Mouse (Mus musculus) megakaryocyte, adult 5-6 weeks (primary cell): ENCODE measurements around the gene Pnpla1. TPM values are rescaled to one million over a fixed set of nuclear protein-coding genes. Genes with fewer than 3 reads are reported as not detected.
"Not testable (repeated sequence)": the region's sequence is repeated elsewhere in the genome, so short reads cannot be mapped to it uniquely, and the experiment has no call there.

Experiments
- ATAC-seq: 2 replicates; pipeline ENCODE4 v1.8.0; 2016; ENCODE audit warnings: mild to moderate bottlenecking, inconsistent platforms; ENCODE audit not compliant: poor library complexity, severe bottlenecking
- total RNA-seq, 2 experiments: library from RNA; stranded (forward) in 1 of 2; stranded (reverse) in 1 of 2; fragments of 153-499, 151-499 nt in 1 of 2; fragments of 221-1000, 200-1000 nt in 1 of 2; gene quantifications; 2 replicates each; pipeline versions ENCODE4 v1.2.3 to v1.2.4; 2015 to 2017

Gene Pnpla1
- total RNA-seq, 2 experiments from 2014 or later: 0.58 to 0.92 TPM

GRCm38 (mm10) chr17:28837840-28838239, 20.4 kb upstream of the Pnpla1 start:
- ATAC-seq: no peak

DNA sequence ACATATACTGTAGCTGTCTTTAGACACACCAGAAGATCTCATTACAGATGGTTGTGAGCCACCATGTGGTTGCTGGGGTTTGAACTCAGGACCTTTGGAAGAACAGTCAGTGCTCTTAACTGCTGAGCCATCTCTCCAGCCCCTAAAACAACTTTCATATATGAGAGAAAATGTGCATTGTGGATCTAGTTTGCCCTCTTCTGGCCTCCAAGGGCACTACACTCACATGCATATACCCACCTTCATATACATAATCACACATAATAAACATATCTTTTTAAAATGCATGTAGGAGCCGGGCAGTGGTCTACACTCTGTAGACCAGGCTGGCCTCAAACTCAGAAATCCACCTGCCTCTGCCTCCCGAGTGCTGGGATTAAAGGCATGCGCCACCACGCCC, 16.3 kb upstream of the Pnpla1 start:
- ATAC-seq: not testable (repeated sequence)

DNA sequence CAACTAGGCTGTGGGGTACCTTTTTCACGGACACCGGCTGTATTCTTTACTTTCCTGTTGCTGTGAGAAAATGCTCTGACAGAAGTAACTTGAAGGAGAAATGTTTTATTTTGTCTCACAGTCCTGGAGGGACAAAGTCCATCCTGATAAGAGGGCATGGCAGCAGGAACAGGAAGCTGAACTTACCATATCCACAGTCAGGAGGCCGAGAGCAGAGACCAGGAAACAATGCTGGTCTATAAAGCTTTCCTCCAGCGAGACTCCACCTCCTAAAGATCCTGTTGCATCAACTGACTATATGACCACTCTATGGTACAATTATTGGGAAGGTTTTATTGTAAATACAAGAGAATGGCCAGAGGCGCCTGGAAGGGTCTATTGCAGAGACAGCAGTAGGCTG, 14.5 kb upstream of the Pnpla1 start:
- no peak for ATAC-seq

- no peak for ATAC-seq
These were observed 11.1 kb upstream of the Pnpla1 start for GRCm38 (mm10) chr17:28846974-28847617.

DNA sequence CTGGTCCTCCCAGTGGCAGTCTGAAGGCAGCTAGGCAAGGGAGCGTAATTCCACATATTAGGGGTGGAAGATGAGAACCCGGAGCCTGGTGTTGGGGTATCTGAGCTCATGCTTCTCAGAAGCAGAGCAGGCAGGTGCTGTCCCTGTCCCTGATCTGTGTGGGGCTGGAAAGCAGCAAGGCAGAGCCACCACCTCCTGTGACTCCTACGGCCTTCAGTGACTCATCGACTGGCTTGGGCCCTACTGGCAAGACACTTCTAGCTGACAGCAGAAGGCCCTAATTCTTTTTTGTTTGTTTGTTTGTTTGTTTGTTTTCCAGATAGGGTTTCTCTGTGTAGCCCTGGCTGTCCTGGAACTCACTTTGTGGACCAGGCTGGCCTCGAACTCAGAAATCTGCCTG, 7.7 kb upstream of the Pnpla1 start:
- no peak for ATAC-seq

- ATAC-seq: 0 out of 2 replicates have a peak, but pooled peaks have one; percentile 16
These were observed 3.8 kb upstream of the Pnpla1 start for GRCm38 (mm10) chr17:28854377-28854776.

DNA sequence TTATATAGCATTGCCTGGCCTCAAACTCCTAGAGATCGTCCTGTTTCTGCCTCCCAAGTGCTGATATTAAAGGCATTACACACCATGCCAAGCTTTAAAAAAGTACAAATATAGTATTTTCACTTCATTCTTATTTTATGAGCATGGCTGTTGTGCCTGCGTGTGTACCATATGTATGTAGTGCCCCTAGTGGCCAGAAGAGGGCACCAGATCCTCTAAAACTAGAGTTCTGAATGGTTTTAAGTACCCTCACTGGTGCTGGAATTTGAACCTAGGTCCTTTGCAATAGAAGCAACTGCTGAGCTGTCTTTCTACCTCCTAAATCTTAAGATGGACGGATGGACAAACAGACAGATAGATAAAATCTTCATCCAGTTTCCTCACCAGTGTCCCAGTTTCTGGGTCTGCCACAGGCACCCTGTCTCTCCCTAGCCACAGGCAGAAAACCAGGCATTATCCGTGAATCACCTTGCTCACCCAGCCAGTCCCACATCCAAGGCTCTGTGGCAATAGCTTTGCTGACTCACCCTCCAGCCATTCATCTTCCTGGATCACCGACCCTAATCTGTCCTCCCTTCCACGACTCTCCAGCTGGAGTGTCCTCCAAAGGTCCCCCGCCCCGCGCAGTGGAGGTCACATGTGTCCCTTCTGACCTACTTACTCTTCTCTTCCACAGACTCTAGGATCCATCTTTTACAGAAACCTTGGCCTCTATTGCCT, 2.9 kb upstream of the Pnpla1 start:
- ATAC-seq: 0 out of 2 replicates have a peak, but pooled peaks have one; percentile 20

DNA sequence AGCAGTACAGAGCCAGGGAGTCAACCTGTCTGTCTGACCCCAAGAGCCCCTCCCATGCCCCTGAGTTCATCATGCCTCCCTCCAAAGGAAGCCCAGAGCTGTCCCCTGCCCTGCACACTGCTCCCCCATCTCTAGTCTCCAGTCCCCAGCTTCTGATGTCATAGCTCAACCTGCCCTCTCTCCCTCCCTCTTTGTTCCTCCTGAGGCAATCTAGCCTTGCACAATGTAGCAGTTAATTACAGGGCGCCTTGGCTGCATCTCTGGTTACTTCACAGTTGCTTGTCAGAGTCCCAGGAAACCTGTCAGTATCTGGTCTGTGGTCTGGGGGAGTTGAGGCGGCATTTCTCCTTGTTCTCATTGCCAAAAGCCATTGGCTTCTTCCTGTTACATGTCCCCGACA, 2.2 kb upstream of the Pnpla1 start:
- ATAC-seq: peak; percentile 90

GRCm38 (mm10) chr17:28863926-28864325, 5.7 kb downstream of the Pnpla1 start:
- ATAC-seq: no peak

- ATAC-seq: no peak
These were observed 6.3 kb downstream of the Pnpla1 start for GRCm38 (mm10) chr17:28864464-28864863.

GRCm38 (mm10) chr17:28866921-28867320, 8.7 kb downstream of the Pnpla1 start:
- ATAC-seq: no peak

- peak; percentile 71 for ATAC-seq
These were observed 9.2 kb downstream of the Pnpla1 start for GRCm38 (mm10) chr17:28867381-28867780.

- ATAC-seq: no peak
These were observed 11.3 kb downstream of the Pnpla1 start for GRCm38 (mm10) chr17:28869412-28870110.

- no peak for ATAC-seq
These were observed 12.2 kb downstream of the Pnpla1 start for GRCm38 (mm10) chr17:28870435-28870834.

DNA sequence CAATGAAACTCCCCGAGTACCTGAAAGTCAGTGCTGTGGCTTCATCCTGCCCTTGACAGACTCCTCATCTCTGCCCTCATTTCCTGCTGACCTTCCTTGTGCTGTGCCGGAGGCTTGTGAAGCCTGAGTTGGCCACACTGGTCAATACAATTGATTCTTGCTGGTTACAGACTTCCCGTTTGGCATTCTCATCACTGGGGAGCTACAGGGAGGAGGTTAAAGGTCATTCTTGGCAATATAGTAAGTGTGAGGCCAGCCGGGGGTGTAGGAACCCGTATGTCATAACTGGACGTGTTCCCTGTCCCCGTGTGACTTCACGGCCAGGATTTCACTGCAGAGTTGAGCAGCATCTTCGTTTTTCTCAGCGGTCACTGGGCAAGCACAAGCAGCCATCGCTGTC, 13.6 kb downstream of the Pnpla1 start:
- no peak for ATAC-seq

- ATAC-seq: peak; percentile 82
These were observed 14.1 kb downstream of the Pnpla1 start for GRCm38 (mm10) chr17:28872322-28872721.

GRCm38 (mm10) chr17:28874216-28874615, 16.0 kb downstream of the Pnpla1 start:
- no peak for ATAC-seq

DNA sequence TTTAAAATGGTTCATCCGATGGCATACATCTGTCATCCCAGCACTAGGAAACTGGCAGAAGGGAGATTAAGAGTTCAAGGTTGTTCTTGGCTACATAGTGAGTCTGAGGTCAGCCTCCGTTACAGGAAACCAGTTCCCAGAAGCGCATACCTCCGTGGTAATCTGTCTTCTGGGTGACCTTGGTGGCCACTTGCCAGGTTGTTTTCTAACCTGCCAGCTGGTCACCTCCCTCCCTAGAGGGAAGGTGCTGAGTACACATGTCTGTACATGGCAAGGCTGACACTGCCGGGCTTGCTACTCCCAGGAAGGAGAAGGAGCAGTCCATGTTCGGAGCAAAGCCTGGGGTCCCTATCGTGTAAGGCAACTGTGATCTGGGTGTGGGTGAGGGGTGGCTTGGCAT, 16.6 kb downstream of the Pnpla1 start:
- no peak for ATAC-seq

DNA sequence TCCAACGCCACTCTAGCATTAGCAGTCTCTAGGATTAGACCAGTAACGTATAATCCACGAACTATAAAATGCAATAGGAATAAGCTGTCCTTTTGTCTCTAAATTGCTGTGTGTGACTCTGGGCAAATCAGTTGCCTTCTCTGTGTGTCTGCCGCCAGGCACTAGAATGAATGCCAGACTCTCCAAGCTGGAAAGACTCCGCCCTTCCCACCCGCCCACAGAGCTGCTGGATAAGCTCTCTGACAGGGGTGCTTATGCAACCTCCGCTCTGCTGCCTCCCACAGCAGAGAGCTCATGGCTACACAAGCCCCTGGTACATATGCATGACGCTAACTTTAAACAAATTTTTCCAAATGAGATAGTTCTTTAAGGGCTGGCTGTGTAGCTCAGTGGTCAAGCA, 17.1 kb downstream of the Pnpla1 start:
- no peak for ATAC-seq

GRCm38 (mm10) chr17:28876331-28876730, 18.1 kb downstream of the Pnpla1 start:
- no peak for ATAC-seq

DNA sequence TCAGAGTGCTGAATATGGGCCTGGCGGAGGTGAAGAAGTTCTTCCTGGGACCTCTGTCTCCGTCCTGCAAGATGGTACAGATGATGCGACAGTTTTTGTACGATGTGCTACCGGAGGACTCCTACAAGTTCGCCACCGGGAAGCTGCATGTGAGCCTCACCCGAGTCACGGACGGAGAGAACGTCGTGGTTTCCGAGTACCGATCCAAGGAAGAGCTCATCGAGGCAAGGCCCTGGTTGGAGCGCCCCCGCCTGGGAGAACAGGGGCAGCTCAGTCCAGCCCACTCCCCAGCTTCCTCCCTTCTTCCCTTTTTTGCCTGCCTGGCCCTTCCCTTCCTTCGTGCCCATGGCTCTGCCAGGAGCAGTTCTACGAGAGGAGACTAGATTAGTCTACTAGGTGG, 18.6 kb downstream of the Pnpla1 start:
- peak; percentile 64 for ATAC-seq

DNA sequence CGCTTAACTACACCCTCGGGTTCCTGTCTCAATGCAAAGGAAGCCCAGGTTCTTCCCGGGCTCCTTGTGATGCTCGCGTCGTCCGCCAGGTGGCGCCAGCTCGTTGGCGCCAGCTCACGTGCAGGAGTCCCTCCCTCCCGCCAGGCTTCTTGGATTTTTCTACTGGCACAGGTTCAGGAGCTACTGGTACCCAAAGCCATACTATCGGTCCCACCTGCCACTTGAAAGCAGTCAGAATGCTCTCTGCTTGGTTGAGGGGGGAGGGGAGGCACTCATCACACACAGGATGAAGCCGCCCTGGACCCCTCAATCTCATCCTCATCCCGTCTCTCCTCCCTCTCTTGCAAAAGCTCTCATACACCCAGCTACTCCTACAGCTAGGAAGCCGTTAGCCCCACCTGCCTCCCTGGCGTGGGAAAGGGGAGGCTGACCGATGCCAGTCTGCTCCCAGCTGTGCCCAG, 21.8 kb downstream of the Pnpla1 start:
- peak; percentile 72 for ATAC-seq
